Mouse (Mus musculus): ENCODE data around the gene Dixdc1. TPM values are rescaled to one million over a fixed set of nuclear protein-coding genes. Genes with fewer than 3 reads are reported as not detected.
A peak's percentile ranks its signal among the peaks of the same experiment; 100 is the strongest.

The Dixdc1 gene
- polyA plus RNA-seq, 1 experiment from 2014 or later, result 25.3 TPM

DNA sequence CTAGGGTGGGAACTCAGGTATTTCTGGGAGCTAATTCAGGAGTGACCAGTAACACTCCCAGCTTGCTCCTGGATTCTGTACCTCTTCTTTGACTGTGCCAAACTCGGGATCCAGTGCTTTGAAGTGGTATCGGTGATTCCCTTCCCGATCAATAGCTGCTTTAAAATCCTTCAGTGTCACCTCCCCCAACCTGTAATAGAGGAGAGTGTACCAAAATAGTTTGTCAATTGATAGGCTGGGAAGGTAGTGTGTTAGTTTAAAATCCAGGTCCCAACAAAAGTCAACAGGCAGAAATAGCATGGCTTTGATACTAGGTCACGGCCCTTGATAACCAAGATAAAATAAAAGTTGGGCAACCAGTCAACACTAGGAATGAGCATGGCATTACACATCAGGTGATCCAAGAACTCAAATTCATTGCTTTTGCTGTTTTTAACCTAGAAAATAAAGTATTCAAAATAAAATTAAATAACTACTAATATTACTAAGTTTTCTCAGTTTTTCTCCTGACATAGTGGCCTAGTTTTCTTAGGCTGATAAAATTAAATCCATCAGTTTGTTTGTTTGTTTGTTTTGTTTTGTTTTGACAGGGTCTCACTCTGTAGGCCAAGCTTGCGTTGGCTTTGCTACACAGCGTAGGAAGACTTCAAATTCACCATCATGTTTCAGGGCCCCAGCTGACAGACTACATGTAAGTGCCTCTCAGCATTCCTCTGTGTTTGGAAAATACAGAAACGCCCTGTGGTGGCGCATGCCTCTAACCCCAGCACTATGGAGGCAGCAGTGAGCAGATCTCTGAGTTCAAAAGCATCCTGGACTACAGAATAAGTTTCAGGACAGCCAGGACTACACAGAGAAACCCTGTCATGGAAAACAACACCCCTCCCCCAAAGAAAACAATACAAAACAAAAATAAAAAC lies 71.5 kb downstream of the Dixdc1 start:
- Histone ChIP-seq H3K9me3 (replicated peaks; ENCODE audit: control insufficient read depth, low read length) (no peaks in the 10 kb centered on the region), H3K27me3 (ENCODE audit: control insufficient read depth, insufficient read depth, low read length) (no peaks in the 10 kb centered on the region), H3K9ac (replicated peaks; ENCODE audit: low read length) (no peak overlapping the region), H3K4me1 (ENCODE audit: control insufficient read depth, insufficient read depth, low read length) (no peaks in the 10 kb centered on the region), H3K36me3 (replicated peaks; ENCODE audit: control insufficient read depth, insufficient read depth, low read depth, low read length) (no peaks in the 10 kb centered on the region), H3K4me2 (ENCODE audit: low read depth, low read length) (no peak overlapping the region), H3K4me3 (ENCODE audit: low read depth, low read length) (no peak overlapping the region), H3K27ac (replicated peaks; ENCODE audit: low read depth, low read length) (no peak overlapping the region)
- DNase-seq (ENCODE audit: low spot score), result no peak
- no peak for ATAC-seq (replicated peaks; ENCODE audit: insufficient number of reproducible peaks, low FRiP score, low TSS enrichment, low read depth)
- 83% methylated on average over 8 of the region's 8 CpGs for WGBS

DNA sequence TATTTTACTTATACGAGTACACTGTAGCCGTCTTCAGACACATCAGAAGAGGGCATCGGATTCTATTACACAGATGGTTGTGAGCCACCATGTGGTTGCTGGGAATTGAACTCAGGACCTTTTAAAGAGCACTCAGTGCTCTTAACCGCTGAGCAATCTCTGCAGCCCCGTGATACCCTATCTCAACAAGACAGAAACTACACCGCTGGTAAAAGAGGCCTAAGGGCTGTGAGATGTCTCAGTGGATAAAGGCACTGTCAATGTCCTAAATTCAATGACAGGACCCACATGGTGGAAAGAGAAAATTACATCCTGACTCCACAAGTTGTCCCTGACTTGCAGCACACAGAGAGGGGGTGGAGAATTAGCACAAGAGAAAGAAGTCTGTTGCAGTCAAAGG lies 72.9 kb downstream of the Dixdc1 start:
- DNase-seq (ENCODE audit: low spot score) (no peak), ATAC-seq (replicated peaks; ENCODE audit: insufficient number of reproducible peaks, low FRiP score, low TSS enrichment, low read depth) (no peak)
- H3K4me3 ChIP-seq (ENCODE audit: low read depth, low read length), result no peak overlapping the region
- no peaks in the 10 kb centered on the region for H3K4me1 ChIP-seq (ENCODE audit: control insufficient read depth, insufficient read depth, low read length)
- no peaks in the 10 kb centered on the region for H3K36me3 ChIP-seq (replicated peaks; ENCODE audit: control insufficient read depth, insufficient read depth, low read depth, low read length)
- 83% methylated on average over 6 of the region's 6 CpGs for WGBS
- H3K9ac ChIP-seq (replicated peaks; ENCODE audit: low read length), result no peak overlapping the region
- no peak overlapping the region for H3K27ac ChIP-seq (replicated peaks; ENCODE audit: low read depth, low read length)
- H3K4me2 ChIP-seq (ENCODE audit: low read depth, low read length), result no peak overlapping the region
- no peaks in the 10 kb centered on the region for H3K27me3 ChIP-seq (ENCODE audit: control insufficient read depth, insufficient read depth, low read length)
- no peaks in the 10 kb centered on the region for H3K9me3 ChIP-seq (replicated peaks; ENCODE audit: control insufficient read depth, low read length)

GRCm38 (mm10) chr9:50664826-50665225 lies 74.5 kb downstream of the Dixdc1 start:
- Histone ChIP-seq H3K36me3 (replicated peaks; ENCODE audit: control insufficient read depth, insufficient read depth, low read depth, low read length) (no peaks in the 10 kb centered on the region), H3K4me3 (ENCODE audit: low read depth, low read length) (no peak overlapping the region), H3K9me3 (replicated peaks; ENCODE audit: control insufficient read depth, low read length) (no peaks in the 10 kb centered on the region), H3K4me1 (ENCODE audit: control insufficient read depth, insufficient read depth, low read length) (peaks cover 2% of the 10 kb centered on the region; the same call in 1 of the 2 replicates), H3K27me3 (ENCODE audit: control insufficient read depth, insufficient read depth, low read length) (no peaks in the 10 kb centered on the region), H3K9ac (replicated peaks; ENCODE audit: low read length) (no peak overlapping the region), H3K4me2 (ENCODE audit: low read depth, low read length) (no peak overlapping the region), H3K27ac (replicated peaks; ENCODE audit: low read depth, low read length) (no peak overlapping the region)
- no peak for ATAC-seq (replicated peaks; ENCODE audit: insufficient number of reproducible peaks, low FRiP score, low TSS enrichment, low read depth)
- DNase-seq (ENCODE audit: low spot score), result no peak
- 90% methylated on average over 5 of the region's 5 CpGs for WGBS

DNA sequence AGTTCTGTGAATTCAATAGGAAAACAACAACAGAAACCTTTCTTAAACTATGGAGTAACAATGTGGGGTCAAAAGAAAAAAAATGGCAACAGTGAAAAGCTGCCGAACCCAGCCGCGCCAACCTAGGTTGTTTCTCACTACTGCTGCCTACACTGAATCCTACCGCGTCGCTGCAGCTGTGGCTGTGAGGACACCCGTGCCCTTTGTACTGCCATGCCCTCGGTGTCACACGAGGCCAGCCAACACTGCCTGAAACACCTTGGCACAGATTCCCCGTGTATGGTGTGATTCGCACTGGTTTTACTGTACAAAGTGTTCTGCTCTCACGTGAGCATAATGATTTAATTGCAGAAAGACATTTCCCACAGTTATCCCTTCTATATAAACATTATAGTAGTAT lies 78.9 kb downstream of the Dixdc1 start:
- Histone ChIP-seq H3K4me3 (ENCODE audit: low read depth, low read length) (peak overlapping the region; percentile 79), H3K9ac (replicated peaks; ENCODE audit: low read length) (no peak overlapping the region; the same call in 1 of the 2 replicates), H3K4me1 (ENCODE audit: control insufficient read depth, insufficient read depth, low read length) (peaks cover 2% of the 10 kb centered on the region; the same call in 1 of the 2 replicates), H3K9me3 (replicated peaks; ENCODE audit: control insufficient read depth, low read length) (no peaks in the 10 kb centered on the region), H3K4me2 (ENCODE audit: low read depth, low read length) (peak overlapping the region; percentile 65), H3K36me3 (replicated peaks; ENCODE audit: control insufficient read depth, insufficient read depth, low read depth, low read length) (no peaks in the 10 kb centered on the region), H3K27me3 (ENCODE audit: control insufficient read depth, insufficient read depth, low read length) (no peaks in the 10 kb centered on the region), H3K27ac (replicated peaks; ENCODE audit: low read depth, low read length) (no peak overlapping the region)
- ATAC-seq (replicated peaks; ENCODE audit: insufficient number of reproducible peaks, low FRiP score, low TSS enrichment, low read depth) (no peak), DNase-seq (ENCODE audit: low spot score) (peak; percentile 10)
- WGBS, result 21% methylated on average over 12 of the region's 12 CpGs

DNA sequence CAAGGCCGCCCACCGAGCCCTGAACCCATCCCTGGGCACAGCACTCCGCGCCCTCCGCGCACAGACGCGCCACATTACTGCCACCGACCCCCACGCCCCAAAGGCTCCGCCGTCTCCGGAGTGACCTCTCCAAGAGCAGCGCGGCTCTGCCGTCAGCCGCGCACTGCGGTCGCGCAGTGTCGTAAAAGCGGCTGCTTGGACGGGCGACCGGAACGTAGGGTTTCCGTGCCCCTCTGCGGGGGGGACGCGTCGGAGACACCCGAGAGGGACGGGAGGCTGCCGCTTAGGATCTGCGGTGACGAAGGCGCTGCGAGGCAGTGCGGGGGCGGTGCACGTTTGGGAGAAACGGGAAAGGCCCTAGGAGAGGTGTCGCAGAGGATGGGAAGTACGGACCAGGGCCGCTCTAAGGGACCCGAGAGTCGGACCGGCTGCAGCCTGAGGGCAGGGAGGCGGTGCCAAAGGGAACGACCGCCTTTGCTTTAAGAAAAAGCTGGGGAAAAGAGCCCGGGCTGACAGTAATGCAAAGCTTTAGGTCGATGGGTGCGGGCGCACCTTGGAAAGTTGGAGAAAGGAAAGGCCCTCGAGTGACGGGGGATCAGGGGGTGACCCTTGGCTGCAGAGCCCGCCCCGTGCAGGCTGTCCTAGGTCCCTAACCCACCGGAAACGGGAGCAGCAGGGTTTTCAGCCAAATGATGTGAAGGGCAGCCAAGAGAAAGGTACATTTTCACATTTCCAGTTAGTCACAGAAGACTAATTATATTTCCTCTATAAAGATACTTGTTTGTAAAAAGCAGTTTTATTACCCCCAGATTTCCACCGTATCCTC lies 79.7 kb downstream of the Dixdc1 start, which contains the start of gene Dlat:
Dlat (minus strand) TSS at position 389 of the 826 bp plus-strand sequence.
- H3K4me3 ChIP-seq (ENCODE audit: low read depth, low read length), result peak within 1 kb of the TSS; percentile 79
- no peaks in the 10 kb centered on the region for H3K27me3 ChIP-seq (ENCODE audit: control insufficient read depth, insufficient read depth, low read length)
- H3K4me1 ChIP-seq (ENCODE audit: control insufficient read depth, insufficient read depth, low read length), result peaks cover 2% of the 10 kb centered on the region; the same call in 1 of the 2 replicates
- ATAC-seq (replicated peaks; ENCODE audit: insufficient number of reproducible peaks, low FRiP score, low TSS enrichment, low read depth), result peak; percentile 95
- no peaks in the 10 kb centered on the region for H3K9me3 ChIP-seq (replicated peaks; ENCODE audit: control insufficient read depth, low read length)
- H3K27ac ChIP-seq (replicated peaks; ENCODE audit: low read depth, low read length), result peak within 1 kb of the TSS; percentile 66; the same call in 1 of the 2 replicates
- no peaks in the 10 kb centered on the region for H3K36me3 ChIP-seq (replicated peaks; ENCODE audit: control insufficient read depth, insufficient read depth, low read depth, low read length)
- H3K4me2 ChIP-seq (ENCODE audit: low read depth, low read length), result peak within 1 kb of the TSS; percentile 65
- H3K9ac ChIP-seq (replicated peaks; ENCODE audit: low read length), result peak within 1 kb of the TSS; percentile 84
- peak; percentile 91 for DNase-seq (ENCODE audit: low spot score)
- WGBS, result under 1% methylated on average over 62 of the region's 63 CpGs

GRCm38 (mm10) chr9:50658941-50659388 lies 80.4 kb downstream of the Dixdc1 start:
- ATAC-seq (replicated peaks; ENCODE audit: insufficient number of reproducible peaks, low FRiP score, low TSS enrichment, low read depth) (no peak; the same call in 1 of the 2 replicates), DNase-seq (ENCODE audit: low spot score) (peak; percentile 28)
- Histone ChIP-seq H3K4me1 (ENCODE audit: control insufficient read depth, insufficient read depth, low read length) (peaks cover 2% of the 10 kb centered on the region; the same call in 1 of the 2 replicates), H3K36me3 (replicated peaks; ENCODE audit: control insufficient read depth, insufficient read depth, low read depth, low read length) (no peaks in the 10 kb centered on the region), H3K4me3 (ENCODE audit: low read depth, low read length) (peak overlapping the region; percentile 79), H3K9me3 (replicated peaks; ENCODE audit: control insufficient read depth, low read length) (no peaks in the 10 kb centered on the region), H3K9ac (replicated peaks; ENCODE audit: low read length) (peak overlapping the region; percentile 84), H3K27ac (replicated peaks; ENCODE audit: low read depth, low read length) (peak overlapping the region; percentile 66; the same call in 1 of the 2 replicates), H3K4me2 (ENCODE audit: low read depth, low read length) (peak overlapping the region; percentile 65), H3K27me3 (ENCODE audit: control insufficient read depth, insufficient read depth, low read length) (no peaks in the 10 kb centered on the region)
- WGBS, result 3% methylated on average over 19 of the region's 28 CpGs

DNA sequence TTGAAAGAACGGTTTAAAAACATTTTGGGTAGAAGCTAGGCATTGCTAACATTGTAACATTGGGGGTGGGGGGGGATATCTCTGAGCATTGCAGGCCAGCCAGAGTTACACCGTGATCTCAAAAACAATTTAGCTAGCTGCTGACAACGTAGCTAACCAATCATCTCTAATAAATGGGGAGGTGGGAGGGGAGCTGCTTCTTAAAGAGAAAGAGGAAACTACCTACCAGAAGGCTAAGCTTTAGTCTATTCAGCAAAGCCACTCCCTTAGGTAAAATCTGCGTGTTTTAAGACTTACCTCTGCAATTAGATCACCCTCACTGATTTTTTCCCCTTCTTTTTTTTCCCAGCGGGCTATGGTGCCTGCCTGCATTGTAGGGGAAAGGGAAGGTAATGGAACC lies 80.9 kb downstream of the Dixdc1 start:
- ATAC-seq (replicated peaks; ENCODE audit: insufficient number of reproducible peaks, low FRiP score, low TSS enrichment, low read depth) (no peak), DNase-seq (ENCODE audit: low spot score) (peak; percentile 4)
- H3K27ac ChIP-seq (replicated peaks; ENCODE audit: low read depth, low read length), result no peak overlapping the region
- H3K9me3 ChIP-seq (replicated peaks; ENCODE audit: control insufficient read depth, low read length), result no peaks in the 10 kb centered on the region
- peak overlapping the region; percentile 79 for H3K4me3 ChIP-seq (ENCODE audit: low read depth, low read length)
- H3K27me3 ChIP-seq (ENCODE audit: control insufficient read depth, insufficient read depth, low read length), result no peaks in the 10 kb centered on the region
- peak overlapping the region; percentile 65 for H3K4me2 ChIP-seq (ENCODE audit: low read depth, low read length)
- WGBS, result 32% methylated on average over 5 of the region's 5 CpGs
- peak overlapping the region; percentile 84 for H3K9ac ChIP-seq (replicated peaks; ENCODE audit: low read length)
- H3K4me1 ChIP-seq (ENCODE audit: control insufficient read depth, insufficient read depth, low read length), result peaks cover 2% of the 10 kb centered on the region; the same call in 1 of the 2 replicates
- no peaks in the 10 kb centered on the region; the same call in 1 of the 2 replicates for H3K36me3 ChIP-seq (replicated peaks; ENCODE audit: control insufficient read depth, insufficient read depth, low read depth, low read length)
